Mouse (Mus musculus) kidney, adult 2 months (tissue): ENCODE measurements at regions not wholly inside any gene's neighbourhood (a gene's known extent, or its start where the extent isn't known, plus 50 kb on each side); places are given as distances from the start of the nearest gene placed in this dataset.

Source experiments
- CTCF ChIP-seq: fragments of 200-500 bp; conservative IDR thresholded peaks from 2 replicates; pipeline ENCODE4 v1.5.1; 2011; ENCODE audit warnings: low read depth, mild to moderate bottlenecking, control low read depth, low read length, moderate library complexity, mixed read lengths; ENCODE audit not compliant: insufficient read depth, insufficient read length
- POLR2A ChIP-seq: fragments of 200-500 bp; IDR thresholded peaks from one replicate; pipeline ENCODE4 v1.6.1; 2011; ENCODE audit warnings: low read depth, low read length, control low read depth

DNA sequence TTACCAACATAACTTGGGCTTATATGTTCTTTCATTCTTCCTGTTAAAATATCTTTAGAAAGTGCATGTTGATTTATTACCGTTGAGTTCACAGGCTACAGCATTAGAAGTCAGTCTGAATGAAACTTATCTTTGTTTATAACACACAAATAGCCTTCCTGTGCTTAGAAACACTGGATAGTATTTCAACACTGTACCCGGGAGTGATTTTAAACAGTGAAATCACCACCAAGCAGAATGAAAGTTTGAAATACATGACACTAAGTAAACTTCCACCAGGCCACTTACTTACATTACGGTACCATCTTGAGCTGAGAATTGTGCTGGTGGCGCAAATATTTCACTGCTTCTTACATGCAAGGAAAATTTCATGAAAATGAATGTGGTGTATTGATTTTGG is 516.5 kb upstream of the Ccdc54 start:
- no peak for TF ChIP-seq POLR2A
- TF ChIP-seq CTCF: no peak
